Mouse (Mus musculus) lung, adult 2 months (tissue): ENCODE results near the gene Cuzd1. TPM values are rescaled to one million over a fixed set of nuclear protein-coding genes. Genes with fewer than 3 reads are reported as not detected.

Source experiments
- DNase-seq: peaks from one replicate; pipeline ENCODE4 v3.0.0; 2022
- H3K4me1 ChIP-seq: fragments of 200-500 bp; 2 replicates; pipeline ENCODE4 v1.6.1; 2011; ENCODE audit warnings: low read length; ENCODE audit not compliant: control insufficient read depth, insufficient read depth
- H3K4me3 ChIP-seq: fragments of 200-500 bp; replicated peaks from 2 replicates; pipeline ENCODE3; 2011; ENCODE audit warnings: low read depth, mild to moderate bottlenecking, control low read depth, low read length; ENCODE audit errors: extremely low read depth
- CTCF ChIP-seq: fragments of 200-500 bp; IDR thresholded peaks from 2 replicates; pipeline ENCODE4 v1.5.1; 2011; ENCODE audit warnings: mild to moderate bottlenecking, low read length, control low read depth; ENCODE audit not compliant: insufficient read depth
- POLR2A ChIP-seq: fragments of 200-500 bp; IDR thresholded peaks from 2 replicates; pipeline ENCODE4 v1.6.1; 2011; ENCODE audit warnings: low read depth, mild to moderate bottlenecking, control low read depth, low read length, borderline replicate concordance; ENCODE audit errors: extremely low read depth
- WGBS: fragments of 180-500 bp; shearing (Covaris S2); methylation state at CpG from one replicate; pipeline ENCODE4 v1.1.7; 2018; 5-methylcytosine and 5-hydroxymethylcytosine counted together
- polyA plus RNA-seq: library from polyadenylated mRNA; depleted of rRNA; stranded (reverse); fragments of >200 nt; gene quantifications from 2 replicates; pipeline ENCODE4 v1.2.3, GENCODE M21; 2012; rRNA removed

Gene Cuzd1
- polyA plus RNA-seq, result not detected in 2 replicates

DNA sequence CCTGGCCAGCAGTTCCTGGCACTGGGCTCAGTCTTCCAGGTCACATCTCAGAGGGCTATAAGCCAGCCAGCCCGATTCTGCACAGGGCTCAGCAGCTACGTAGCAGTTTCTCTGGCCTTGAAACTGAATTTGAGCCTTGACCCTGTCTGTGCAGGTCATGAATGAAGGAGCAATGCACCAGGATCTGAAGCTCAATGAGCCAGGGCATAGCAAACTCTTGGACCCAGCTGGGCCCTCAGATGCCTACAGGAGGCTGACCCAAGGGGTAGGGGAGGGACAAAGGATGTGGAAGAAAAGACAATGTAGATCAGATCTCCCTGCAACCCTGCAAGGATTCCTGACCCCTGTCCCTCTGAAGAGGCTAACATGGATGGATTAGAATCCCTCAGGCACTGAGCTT lies at the start of gene Cuzd1:
Gene Cuzd1, minus strand, starts transcription at position 101 of the 400 bp plus-strand sequence.
- Histone ChIP-seq H3K4me3 (no peak within 1 kb of the TSS), H3K4me1 (no peaks in the 10 kb centered on the region)
- no peak for DNase-seq
- no peak for TF ChIP-seq CTCF
- no peak for TF ChIP-seq POLR2A
- WGBS, result 77% methylated on average over 2 of the region's 2 CpGs

DNA sequence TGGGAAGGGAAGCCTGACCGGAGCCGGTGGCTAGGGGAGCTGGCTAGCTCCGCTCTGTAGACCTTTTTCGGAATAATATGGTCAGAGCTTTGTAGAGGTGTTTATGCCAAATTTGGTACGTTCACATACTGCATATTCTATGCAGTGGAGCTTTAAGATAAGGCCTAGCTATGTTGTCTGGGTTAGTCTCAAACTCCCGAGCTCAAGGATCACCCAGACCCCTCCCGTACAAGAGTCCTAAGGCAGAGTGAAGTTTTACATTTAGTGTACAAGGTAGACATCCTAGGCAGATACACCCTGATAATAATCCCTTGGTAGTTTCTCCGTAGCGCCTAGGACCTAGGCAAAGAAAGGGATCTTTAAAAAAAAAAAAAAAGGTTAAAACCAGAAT lies 49.4 kb upstream of the Cuzd1 start:
- DNase-seq, result no peak
- WGBS, result 4% methylated on average over 9 of the region's 9 CpGs
- Histone ChIP-seq H3K4me3 (peak overlapping the region; percentile 82), H3K4me1 (peaks cover 6% of the 10 kb centered on the region)
- TF ChIP-seq CTCF (no peak), POLR2A (no peak)

DNA sequence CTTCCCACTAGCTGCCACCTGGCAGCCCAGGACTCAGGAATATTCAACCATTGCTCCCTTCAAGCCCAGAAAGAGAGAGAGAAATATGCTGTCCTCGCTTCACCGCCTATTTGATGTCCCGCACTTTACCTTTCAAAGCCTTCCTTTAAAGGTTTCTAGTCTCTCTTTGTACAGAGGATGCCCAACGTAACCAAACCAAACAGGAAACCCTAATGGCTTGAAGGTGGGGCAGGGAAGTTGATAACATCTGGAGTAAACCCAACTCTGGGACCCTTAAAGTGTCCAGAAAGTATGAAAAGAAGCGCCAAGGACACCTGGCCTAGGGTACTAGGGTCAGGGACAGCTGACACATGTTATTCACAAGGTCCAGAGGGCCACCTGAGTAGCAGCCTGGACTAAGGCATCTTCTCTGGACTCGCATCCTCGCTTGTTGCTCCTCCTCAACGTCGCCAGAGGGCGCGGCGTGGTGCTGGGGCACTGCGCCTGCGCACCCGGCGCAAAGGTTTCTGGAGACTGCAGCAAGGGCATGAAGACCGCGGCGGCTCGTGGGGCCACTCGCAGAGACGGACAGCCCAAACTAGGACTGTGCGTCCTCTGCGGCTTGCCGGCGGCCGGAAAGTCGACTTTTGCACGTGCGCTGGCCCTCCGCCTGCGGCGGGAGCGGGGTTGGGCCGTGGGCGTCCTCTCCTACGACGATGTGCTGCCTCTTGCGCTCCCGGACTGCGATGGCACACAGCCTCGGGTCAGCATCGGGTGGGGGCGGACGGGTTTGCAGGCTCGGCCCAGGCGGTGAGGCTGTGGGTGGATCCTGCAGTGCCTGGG lies 48.8 kb upstream of the Cuzd1 start, which contains the start of gene Pstk:
Gene Pstk, plus strand, starts transcription at position 494 of the 822 bp plus-strand sequence.
- H3K4me3 ChIP-seq, result peak within 1 kb of the TSS; percentile 82

DNA sequence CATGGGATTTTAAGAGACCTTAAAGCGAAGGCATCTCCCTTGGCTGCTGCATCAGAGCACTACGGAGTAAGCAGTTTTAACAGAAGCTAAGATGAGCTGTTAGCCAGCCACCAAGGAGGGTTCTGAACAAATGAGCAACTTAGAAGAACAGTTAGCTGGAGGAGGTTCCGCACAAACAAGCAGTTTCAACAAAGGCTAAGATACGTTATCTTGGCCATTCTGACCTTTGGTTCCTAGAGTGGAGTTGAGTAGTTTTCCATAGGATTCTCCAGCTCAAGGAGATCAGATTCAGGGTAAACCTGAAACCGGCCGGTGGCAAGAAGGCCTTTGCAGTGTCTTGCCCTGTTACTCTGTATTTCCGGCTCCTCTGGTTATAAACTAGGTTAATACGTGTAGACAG lies 42.0 kb upstream of the Cuzd1 start:
- no peak overlapping the region for H3K4me3 ChIP-seq
- TF ChIP-seq POLR2A, result no peak
- no peak for TF ChIP-seq CTCF
- DNase-seq, result no peak
- H3K4me1 ChIP-seq, result no peaks in the 10 kb centered on the region; the same call in 1 of the 2 replicates
- 84% methylated on average over 8 of the region's 8 CpGs for WGBS

More for the DNA sequence above, 48.8 kb upstream of the Cuzd1 start, which contains the start of gene Pstk:
- TF ChIP-seq POLR2A (peak; percentile 80), CTCF (peak; percentile 76)
- WGBS, result 4% methylated on average over 47 of the region's 47 CpGs
- H3K4me1 ChIP-seq, result peaks cover 6% of the 10 kb centered on the region
- peak; percentile 89 for DNase-seq

DNA sequence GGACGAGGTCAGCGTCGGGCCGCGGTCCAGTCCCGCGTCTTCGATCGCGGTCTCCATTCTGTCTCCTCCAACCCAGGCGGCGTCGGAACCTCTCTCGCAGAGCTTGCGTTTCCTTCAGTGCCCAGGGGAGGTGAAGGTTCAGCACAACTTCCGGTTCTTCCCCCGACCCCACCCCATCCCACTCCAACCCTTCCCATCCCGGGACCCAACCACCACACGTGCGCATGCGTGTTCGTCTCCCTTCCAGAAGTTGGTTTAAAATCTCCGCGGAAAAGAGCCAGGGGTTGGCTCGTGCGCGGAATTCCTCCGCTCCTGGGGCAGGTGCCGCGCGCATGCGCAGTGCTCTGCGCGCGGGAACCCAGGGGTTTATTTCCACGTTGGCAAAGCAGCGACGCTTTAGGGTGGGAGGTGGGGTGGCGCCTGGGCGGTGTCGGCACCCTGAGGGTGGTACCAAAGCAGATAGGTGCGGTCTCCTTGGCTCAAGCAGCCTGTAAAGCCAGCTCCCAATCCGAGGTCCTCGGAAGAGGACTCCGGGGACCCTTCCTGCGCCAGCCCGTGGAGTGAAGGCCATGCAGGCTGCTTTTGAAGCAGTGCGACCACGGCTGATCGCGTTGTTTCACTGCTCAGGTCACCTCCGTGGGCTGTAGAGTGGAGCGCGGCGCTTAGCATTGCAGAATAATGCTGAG lies 40.7 kb upstream of the Cuzd1 start, which contains the start of gene 2310057M21Rik:
Gene 2310057M21Rik, minus strand, starts transcription at position 145 of the 686 bp plus-strand sequence.
- Histone ChIP-seq H3K4me3 (peak within 1 kb of the TSS; percentile 91), H3K4me1 (no peaks in the 10 kb centered on the region; the same call in 1 of the 2 replicates)
- TF ChIP-seq POLR2A (peak; percentile 51; the same call in 1 of the 2 replicates), CTCF (no peak)
- WGBS, result under 1% methylated on average over 55 of the region's 55 CpGs
- DNase-seq, result peak; percentile 88

DNA sequence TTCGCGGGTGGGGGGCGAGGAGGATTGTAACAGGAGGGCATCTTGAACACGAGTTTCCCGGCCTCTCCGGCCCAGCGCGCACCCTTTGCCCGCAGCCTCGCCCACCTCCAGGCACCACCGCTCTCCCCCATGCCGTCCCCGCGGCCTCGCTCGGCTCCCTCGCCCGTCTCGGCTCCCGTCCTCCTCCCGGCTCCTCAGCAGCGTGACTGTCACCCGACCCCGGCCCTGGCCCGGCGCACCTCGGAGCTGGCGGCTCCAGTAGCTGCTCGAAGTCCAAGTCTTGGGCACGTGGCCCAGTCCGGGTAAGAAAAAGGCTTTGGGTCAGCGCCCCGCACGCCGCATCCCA lies 40.1 kb upstream of the Cuzd1 start:
- H3K4me1 ChIP-seq, result no peaks in the 10 kb centered on the region; the same call in 1 of the 2 replicates
- TF ChIP-seq POLR2A (no peak), CTCF (no peak)
- under 1% methylated on average over 35 of the region's 35 CpGs for WGBS
- no peak for DNase-seq
- H3K4me3 ChIP-seq, result peak overlapping the region; percentile 91

DNA sequence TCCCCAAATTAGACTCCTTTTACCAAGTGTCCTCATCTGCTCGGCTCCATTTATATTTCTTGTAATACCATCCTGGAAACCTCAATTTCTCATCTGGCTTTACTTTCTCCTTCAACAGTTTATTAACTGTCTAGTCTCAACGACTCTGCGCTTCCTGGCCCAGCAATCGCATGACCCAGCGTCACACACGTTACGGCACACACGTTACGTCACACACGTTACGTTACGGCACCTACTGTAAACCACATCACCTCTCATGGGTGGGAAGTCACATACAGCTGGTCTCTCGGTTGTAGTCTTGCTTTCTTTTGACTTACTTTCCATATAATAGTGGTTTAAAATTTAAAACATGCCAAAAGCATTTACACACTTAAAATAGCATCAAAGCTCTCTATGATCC lies 34.0 kb upstream of the Cuzd1 start:
- Histone ChIP-seq H3K4me3 (no peak overlapping the region), H3K4me1 (no peaks in the 10 kb centered on the region)
- DNase-seq, result no peak
- whole genome bisulfite sequencing, result 93% methylated on average over 13 of the region's 13 CpGs
- TF ChIP-seq CTCF, result no peak
- no peak for TF ChIP-seq POLR2A

DNA sequence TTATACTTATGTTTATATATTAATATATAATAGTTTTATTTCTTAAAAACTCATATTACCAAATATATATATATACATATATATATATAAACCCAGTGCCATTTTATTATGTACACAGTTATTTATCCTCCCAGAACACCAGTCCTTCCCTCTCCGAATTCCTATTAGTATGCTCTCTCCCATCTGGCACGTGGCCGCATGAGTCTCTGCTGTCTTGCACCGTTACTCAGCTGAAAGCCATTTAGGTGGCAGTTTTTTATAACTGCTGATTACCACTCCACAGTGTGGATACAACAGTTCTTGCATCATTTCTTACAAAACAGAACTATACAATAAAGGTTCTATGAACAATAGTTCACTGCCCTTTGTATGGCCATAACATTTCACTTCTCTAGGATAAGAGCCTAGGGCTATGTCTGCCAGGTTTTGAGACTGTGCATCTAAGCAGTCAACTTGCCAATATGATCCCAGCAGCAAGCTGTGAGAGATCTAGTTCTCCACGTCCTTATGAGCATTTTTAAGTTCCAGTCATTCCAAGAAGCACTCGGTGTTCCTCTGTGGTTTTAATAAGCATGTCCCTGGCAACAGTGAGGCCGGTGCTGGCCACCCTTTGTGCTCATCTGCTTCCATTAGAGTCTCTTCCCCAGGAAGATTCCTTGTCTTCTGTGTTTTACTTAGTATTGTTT lies 23.9 kb upstream of the Cuzd1 start:
- no peak for DNase-seq
- Histone ChIP-seq H3K4me3 (no peak overlapping the region), H3K4me1 (no peaks in the 10 kb centered on the region)
- 74% methylated on average over 7 of the region's 7 CpGs for WGBS
- TF ChIP-seq POLR2A (no peak), CTCF (no peak)

DNA sequence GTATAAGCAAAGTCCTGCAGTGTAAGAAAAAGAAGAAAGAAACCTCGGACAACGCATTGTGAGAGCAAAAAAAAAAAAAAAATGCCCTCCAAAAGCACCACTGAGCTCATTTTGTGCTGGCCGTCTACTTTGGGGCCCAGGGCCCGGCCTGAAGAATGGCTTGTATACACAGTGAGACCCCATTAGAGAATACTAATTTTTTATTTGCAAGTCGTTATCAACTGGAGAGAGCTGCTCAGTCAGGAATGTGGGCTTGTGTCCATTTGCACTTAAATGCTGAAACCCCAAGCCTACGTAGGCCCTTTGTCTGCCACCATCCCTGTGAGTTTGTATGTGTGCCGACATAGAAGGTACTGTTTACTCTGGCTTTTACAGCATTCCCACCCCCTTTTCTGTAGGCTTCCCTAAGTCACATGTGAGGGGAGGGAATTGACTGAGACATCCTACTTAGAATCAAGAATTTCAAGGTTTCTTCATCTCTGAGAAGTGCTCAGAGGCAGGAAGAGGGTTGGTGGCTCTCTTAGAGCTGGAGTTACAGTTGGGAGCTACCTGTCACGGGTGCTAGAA lies 15.5 kb upstream of the Cuzd1 start:
- 33% methylated on average over 8 of the region's 8 CpGs for WGBS
- no peak overlapping the region for H3K4me3 ChIP-seq
- no peak for DNase-seq
- no peaks in the 10 kb centered on the region for H3K4me1 ChIP-seq
- TF ChIP-seq POLR2A (no peak), CTCF (no peak)
